Mouse (Mus musculus): Measurements from ENCODE around the gene Olfr723. TPM values are rescaled to one million over a fixed set of nuclear protein-coding genes. Genes with fewer than 3 reads are reported as not detected.
"Not testable (repeated sequence)": the region's sequence is repeated elsewhere in the genome, so short reads cannot be mapped to it uniquely, and the experiment has no call there.

Olfr723 gene
- not detected in 2 replicates for polyA plus RNA-seq (2011; ENCODE audit: insufficient read depth, insufficient read length, low replicate concordance, missing spikeins)

DNA sequence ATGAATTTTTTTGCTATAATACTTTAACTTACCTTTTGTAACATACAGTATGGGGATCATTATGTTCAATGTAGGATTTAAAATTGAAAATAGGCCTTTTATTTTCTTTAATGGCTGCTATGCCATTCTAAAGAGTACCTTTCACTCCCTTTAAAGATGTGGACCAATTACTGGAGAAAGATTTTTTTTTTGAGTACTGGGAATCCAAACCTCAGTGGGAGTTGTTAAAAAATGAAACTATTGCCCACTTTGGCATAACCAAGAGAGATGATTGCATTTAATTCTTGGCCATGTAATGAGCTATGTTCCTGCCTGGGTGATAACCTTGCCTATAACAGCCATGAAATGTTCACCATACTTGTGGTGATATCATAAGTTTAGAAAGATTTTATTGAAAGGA, at the start of gene Olfr723:
Gene Olfr723 (minus strand): TSS at position 101 of the 400 bp plus-strand sequence.
- H3K4me3 ChIP-seq (replicated peaks; ENCODE audit: control insufficient read depth, low read depth, low read length); H3K27ac ChIP-seq (ENCODE audit: control insufficient read depth, insufficient read depth, low read depth, low read length, poor library complexity); H3K4me1 ChIP-seq (ENCODE audit: control insufficient read depth, insufficient read depth, low read length): not testable (repeated sequence)

DNA sequence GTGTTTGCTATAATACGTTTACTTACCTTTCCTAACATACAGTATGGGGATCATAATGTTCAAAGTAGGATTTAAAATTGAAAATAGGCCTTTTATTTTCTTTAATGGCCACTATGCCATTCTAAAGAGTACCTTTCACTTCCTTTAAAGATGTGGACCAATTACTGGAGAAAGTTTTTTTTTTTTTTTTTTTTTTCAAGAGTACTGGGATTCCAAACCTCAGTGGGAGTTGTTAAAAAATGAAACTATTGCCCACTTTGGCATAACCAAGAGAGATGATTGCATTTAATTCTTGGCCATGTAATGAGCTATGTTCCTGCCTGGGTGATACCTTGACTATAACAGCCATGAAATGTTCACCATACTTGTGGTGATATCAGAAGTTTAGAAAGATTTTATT, 31.6 kb upstream of the Olfr723 start, which contains the start of gene Olfr724:
Gene Olfr724 (minus strand): TSS at position 101 of the 400 bp plus-strand sequence.
- H3K4me1 ChIP-seq (ENCODE audit: control insufficient read depth, insufficient read depth, low read length); H3K27ac ChIP-seq (ENCODE audit: control insufficient read depth, insufficient read depth, low read depth, low read length, poor library complexity): not testable (repeated sequence)
- 57% methylated on average over 1 of the region's 1 CpGs for WGBS

GRCm38 (mm10) chr14:49955890-49956289, 24.3 kb upstream of the Olfr723 start:
- 6% methylated on average over 2 of the region's 2 CpGs for WGBS
- Histone ChIP-seq H3K4me3 (replicated peaks; ENCODE audit: control insufficient read depth, low read depth, low read length) (no peak overlapping the region), H3K27ac (ENCODE audit: control insufficient read depth, insufficient read depth, low read depth, low read length, poor library complexity) (no peak overlapping the region), H3K4me1 (ENCODE audit: control insufficient read depth, insufficient read depth, low read length) (no peaks in the 10 kb centered on the region)
- TF ChIP-seq POLR2A (IDR thresholded peaks at IDR 0.05; ENCODE audit: borderline replicate concordance, control insufficient read depth, low read depth, low read length), result no peak
- no peak for TF ChIP-seq CTCF (IDR thresholded peaks at IDR 0.05; ENCODE audit: control insufficient read depth, insufficient read depth, low read length)

More for the DNA sequence above, 31.6 kb upstream of the Olfr723 start, which contains the start of gene Olfr724:
- not testable (repeated sequence) for H3K4me3 ChIP-seq (replicated peaks; ENCODE audit: control insufficient read depth, low read depth, low read length)

DNA sequence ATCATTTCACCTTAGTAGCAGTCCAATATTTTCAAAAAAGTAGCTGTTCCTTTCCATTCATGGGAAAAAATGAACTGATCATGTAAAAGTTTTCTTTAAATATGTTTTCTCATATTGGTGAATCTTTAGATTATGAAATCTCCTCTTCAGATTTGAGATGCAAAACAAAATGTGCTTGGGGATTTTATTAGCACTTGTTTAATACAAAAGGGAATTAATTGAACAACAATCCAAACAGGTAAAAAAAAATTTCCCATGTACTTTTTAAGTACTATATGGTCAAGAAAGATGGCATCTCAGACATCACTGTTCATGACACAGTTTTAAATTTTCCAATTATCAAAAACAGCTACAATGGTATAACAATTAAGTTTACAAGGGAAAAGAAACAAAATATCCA, 29.7 kb downstream of the Olfr723 start, which contains the start of gene Olfr722:
Gene Olfr722 (minus strand): TSS at position 101 of the 400 bp plus-strand sequence.
- H3K27ac ChIP-seq (ENCODE audit: control insufficient read depth, insufficient read depth, low read depth, low read length, poor library complexity), result no peak within 1 kb of the TSS
- no peaks in the 10 kb centered on the region for H3K4me1 ChIP-seq (ENCODE audit: control insufficient read depth, insufficient read depth, low read length)
- H3K4me3 ChIP-seq (replicated peaks; ENCODE audit: control insufficient read depth, low read depth, low read length), result no peak within 1 kb of the TSS
- TF ChIP-seq POLR2A (IDR thresholded peaks at IDR 0.05; ENCODE audit: borderline replicate concordance, control insufficient read depth, low read depth, low read length), result no peak
- TF ChIP-seq CTCF (IDR thresholded peaks at IDR 0.05; ENCODE audit: control insufficient read depth, insufficient read depth, low read length), result no peak

Other genes with a start within 250 kb of the Olfr723 start
- 1.1 TPM in 1 of 2 replicates, not detected in the other for gene Armh4, start 148.4 kb downstream of the Olfr723 start, polyA plus RNA-seq (2011; ENCODE audit: insufficient read depth, insufficient read length, low replicate concordance, missing spikeins)
- not detected in 2 replicates for gene Olfr722, start 29.8 kb downstream of the Olfr723 start, polyA plus RNA-seq (2011; ENCODE audit: insufficient read depth, insufficient read length, low replicate concordance, missing spikeins)
- gene Olfr724, start 31.5 kb upstream of the Olfr723 start, polyA plus RNA-seq (2011; ENCODE audit: insufficient read depth, insufficient read length, low replicate concordance, missing spikeins), result not detected in 2 replicates
- gene Olfr725, start 108.6 kb upstream of the Olfr723 start, polyA plus RNA-seq (2011; ENCODE audit: insufficient read depth, insufficient read length, low replicate concordance, missing spikeins), result not detected in 2 replicates
- not detected in 2 replicates for gene Olfr726, start 159.2 kb upstream of the Olfr723 start, polyA plus RNA-seq (2011; ENCODE audit: insufficient read depth, insufficient read length, low replicate concordance, missing spikeins)
- gene Olfr727, start 191.4 kb upstream of the Olfr723 start, polyA plus RNA-seq (2011; ENCODE audit: insufficient read depth, insufficient read length, low replicate concordance, missing spikeins), result not detected in 2 replicates
- gene Olfr728, start 210.9 kb upstream of the Olfr723 start, polyA plus RNA-seq (2011; ENCODE audit: insufficient read depth, insufficient read length, low replicate concordance, missing spikeins), result not detected in 2 replicates
- gene Olfr729, start 221.1 kb upstream of the Olfr723 start, polyA plus RNA-seq (2011; ENCODE audit: insufficient read depth, insufficient read length, low replicate concordance, missing spikeins), result 0.45 TPM in 1 of 2 replicates, not detected in the other

Measured in bone marrow, adult 2 months (tissue).